Mouse (Mus musculus) urinary bladder, postnatal 36 days (tissue): ENCODE measurements around the gene Cd47.

Experiments used
- DNase-seq, 2 experiments: peaks; one replicate each; pipeline ENCODE4 v3.0.0; 2022; ENCODE audit warnings: low spot score in 2 of 2, mixed read lengths in 1 of 2

Cd47 gene

DNA sequence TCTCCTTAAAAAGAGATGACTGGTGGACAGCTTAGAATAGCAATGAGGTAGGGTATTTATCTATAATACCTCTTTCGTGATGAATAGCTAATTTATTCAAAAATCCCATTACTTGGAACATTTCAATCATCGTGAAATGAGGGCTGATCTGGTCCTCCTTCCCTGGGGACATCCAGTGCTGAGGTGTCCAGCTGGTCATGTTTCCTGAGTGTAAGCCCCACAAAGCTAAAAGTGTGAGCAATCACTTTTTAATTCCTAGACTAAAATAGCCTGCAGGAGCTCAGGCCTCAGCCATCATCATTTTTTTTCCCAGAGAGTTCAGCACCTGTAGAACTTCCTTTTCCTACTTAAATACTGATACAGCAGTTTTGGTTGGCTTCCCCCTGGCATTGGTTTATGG lies 150.0 kb downstream of the Cd47 start:
- no peak for DNase-seq

DNA sequence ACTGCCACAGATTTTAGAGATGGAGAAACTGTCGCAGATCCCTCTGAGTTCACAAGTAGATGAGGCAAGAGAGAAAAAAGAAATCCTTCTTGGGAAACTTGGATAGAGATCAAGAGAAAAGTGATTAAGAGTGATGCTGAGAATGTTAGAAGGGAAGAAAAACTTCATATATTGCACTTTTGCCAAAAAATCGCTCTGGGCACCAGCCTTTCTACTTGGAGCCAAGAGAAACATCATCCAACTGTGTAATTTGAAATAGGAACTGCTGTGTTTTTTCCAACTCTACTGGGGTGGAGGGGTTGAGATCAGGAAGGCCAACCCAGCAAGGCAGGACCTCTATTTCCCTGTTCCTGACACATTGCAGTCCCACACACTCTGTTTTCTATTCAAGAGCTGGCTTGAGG lies 151.0 kb downstream of the Cd47 start:
- peak in 1 of 2 experiments; percentile 49 for DNase-seq

DNA sequence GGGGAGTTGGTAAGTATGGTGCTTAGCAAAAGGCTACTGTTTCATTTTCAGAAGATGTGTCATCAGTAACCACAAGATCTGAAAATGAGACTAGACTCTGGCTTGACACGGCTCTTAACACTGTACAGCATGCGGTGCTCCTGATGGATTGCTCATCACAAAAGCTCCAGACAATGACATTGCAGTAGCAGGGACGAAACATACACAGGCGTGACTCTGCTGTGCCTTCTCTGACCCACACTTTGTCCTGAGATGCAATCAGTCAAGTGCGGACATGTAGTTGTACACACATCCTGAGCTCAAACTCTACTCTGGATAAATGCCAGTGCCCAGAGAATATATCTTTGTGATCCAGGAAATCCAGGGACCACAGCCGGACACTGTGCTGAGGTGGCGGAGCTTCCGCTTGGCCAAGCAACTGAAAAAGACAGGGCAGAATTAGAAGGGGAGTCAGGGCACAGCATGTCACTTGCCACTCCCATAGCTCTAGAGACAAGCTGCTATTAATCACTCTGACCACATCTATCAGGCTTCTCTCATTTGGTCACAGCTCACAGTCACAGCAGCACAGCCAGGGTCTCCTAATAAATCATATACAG lies 151.7 kb downstream of the Cd47 start:
- DNase-seq: no peak

DNA sequence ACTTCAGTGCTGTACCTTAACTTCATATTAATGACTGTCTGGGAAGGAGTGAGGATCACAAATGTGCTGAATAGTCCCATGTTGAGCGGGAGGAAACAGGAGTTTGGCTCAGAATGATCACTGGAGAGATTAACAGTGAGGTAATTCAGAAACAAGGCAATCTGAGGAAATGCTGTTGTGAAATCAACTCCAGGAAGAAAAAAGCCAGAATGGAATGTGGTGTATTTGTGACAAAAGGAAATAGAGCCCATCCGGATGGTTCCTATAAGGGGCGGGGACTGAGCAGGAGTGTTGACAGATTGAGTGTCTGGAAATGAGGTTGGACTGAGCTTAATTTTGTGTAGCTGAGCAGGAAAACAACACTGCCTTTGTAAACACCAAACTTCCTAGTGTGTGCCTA lies 153.5 kb downstream of the Cd47 start:
- no peak for DNase-seq

DNA sequence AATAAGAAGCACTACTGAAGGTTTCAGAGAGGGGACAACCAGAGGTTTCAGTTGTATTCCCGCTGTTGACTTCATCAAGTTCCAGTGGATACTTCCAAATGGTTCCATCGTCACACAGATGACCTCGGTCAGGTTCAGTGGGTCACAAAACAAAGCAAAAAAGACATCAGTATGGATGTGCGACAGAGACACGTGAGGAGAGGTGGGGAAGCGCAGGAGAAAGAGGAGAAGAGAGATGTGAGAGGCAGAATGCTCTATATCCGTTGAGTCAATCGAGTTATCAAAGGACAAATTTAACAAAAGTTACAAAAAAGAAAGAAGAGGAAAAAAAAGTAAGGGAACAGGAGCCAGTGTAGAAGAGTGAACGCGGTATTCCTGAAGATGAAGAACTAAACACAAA lies 154.6 kb downstream of the Cd47 start:
- no peak for DNase-seq

DNA sequence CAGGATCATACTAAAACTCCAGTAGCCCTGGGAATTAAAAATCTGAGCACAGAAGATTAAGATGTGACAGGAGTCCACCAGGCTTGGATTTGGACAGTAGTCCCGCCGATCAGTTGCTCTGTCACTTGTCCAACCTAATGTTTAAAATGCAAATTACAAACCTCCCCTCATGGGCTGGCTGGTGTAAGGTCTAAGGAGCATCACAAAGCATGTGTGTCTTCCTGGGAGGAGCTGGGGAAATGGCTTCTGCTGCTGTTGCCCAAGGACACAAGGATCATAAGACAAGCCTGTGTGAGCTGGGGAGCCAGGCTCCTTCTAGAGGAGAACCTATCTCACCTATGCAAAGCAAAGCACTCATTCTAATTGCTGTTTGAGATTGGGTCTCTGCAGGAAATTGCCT lies 155.0 kb downstream of the Cd47 start:
- no peak for DNase-seq

DNA sequence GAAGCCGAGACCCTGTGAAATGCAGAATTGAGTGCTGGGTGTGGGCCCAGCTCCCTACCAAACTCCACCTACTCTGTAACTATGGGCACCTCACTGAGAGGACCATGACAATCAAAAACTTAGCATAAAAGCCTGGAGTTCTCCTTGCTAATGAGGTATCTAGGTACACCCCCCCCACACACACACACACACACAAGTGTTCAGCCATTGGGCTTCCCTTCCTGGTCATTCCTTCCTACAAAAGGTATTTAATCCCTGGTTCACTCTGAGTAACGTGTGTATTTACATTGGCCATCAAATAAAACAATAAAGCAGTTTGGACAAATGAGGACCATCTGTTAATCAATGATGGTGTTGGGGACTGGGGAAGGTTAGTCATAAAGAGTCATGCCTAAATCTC lies 155.6 kb downstream of the Cd47 start:
- no peak for DNase-seq

DNA sequence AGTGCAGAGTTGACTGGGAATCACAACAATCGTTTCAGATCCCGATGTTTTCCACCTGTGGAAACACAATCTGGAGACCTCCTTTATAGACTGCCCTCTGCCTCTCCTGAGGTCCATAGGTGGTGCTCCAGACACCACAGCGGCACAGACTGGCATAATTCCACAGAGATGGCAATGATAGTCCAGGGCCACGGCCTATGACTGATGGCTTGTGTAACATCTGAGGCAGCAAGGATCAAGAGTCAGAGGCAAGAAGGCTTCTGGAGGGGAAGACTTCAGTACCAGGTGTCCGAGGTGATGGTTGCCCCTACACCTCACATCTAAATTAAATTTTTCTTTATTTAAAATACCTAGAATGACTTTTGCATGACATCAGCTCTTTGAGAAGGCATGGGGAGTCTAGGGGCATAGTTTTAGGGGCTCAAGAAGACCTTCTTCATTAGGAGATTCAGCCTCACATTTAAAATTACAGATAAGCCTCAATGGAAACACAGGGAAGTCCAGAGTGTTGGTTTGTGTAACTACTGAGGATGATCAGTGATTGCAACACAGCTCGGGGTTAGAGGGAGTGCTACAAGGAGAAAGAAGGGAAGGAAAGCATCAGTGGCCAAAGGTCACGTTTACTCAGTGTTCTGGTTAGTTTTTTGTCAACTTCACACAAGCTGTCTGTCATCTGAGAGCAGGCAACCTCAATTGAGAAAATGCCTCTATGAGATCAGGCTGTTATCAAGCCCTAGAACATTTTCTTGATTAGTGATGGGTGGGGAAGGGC lies 156.4 kb downstream of the Cd47 start:
- no peak for DNase-seq

DNA sequence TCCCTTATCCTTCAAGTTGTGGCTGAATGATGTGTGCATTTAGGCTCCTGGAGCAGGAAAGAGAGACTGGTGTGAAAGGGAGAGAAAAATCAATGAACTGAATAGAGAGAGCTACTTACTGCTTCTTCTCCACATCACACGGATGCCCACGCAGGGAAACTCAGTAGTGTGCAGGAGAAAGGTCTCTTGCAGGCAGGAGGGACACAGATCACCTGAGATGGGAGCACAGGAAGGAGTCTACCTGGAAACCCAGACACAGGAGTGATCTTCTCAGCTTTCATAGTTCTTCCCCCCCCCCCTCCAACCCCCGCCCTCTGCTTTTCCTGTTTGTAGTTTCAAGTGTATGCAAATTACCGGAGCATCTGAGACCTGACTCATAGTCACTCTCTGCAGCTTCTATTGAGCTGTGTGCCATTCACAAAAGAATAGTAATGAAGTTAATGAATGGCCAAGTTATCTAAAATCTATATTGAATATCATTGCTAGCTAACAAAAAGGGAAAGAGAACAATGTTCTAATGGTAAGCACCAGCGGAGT lies 158.6 kb downstream of the Cd47 start:
- no peak for DNase-seq

DNA sequence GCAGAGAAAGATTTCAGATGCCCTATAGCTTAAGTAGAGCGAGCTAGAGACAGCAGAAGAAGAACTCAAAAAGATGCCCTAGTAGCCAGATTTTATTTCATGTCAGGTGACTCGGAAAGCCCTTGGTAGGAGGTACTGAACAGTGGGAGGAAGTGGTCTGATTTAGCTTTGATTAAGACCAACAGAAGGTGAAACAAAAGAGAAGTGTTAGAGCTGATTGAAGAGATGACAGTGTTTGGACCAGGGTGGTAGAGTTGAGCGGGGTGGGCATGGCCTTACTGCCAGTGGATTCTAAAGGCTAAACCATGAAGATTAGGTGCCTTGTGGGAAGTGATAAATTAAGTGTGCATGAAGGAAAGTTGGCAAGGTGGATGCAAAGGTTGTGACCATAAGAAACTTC lies 162.0 kb downstream of the Cd47 start:
- no peak for DNase-seq

DNA sequence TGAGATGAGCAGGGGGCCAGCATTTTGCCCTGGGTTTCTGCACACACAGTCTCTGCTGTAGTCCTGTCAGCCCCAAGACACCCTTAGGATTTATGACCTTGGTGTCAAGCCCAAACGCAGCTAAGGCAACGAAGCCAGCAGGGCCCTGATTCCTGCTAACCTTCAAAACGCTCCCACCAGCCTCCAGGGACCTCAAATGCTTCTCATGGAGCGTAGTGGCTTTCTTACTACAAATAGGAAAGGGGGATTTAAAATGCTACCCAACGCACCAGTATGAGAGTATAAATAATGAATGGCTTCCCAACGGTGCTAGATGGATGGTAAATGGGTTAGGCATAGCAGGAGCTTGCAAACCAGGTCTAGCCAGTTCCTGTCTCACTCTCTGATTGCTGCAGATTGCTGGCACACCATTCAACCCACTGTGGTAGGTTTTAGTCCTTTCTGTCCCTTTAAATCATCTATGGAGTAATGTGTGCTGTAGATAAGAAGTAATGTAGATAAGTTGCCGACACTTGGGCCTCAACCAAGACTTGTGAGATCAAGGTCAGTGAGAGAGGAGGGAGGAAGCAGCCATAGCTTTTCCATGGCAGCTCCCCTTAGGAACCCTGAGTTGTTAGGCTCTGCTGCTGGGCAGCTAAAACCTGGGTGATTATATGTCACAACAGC lies 164.1 kb downstream of the Cd47 start:
- DNase-seq: no peak
